Mouse (Mus musculus) T-helper 2 cell (primary cell): ENCODE data around the gene Mybpc3.

Experiments used
- in situ Hi-C: fragments of 300-600 bp; cut with MboI, MseI; formaldehyde crosslinking; loops from one replicate; pipeline ENCODE4 v1.15.1; 2025; ENCODE audit warnings: high pct_unique_total_duplicates

Mybpc3 gene

DNA sequence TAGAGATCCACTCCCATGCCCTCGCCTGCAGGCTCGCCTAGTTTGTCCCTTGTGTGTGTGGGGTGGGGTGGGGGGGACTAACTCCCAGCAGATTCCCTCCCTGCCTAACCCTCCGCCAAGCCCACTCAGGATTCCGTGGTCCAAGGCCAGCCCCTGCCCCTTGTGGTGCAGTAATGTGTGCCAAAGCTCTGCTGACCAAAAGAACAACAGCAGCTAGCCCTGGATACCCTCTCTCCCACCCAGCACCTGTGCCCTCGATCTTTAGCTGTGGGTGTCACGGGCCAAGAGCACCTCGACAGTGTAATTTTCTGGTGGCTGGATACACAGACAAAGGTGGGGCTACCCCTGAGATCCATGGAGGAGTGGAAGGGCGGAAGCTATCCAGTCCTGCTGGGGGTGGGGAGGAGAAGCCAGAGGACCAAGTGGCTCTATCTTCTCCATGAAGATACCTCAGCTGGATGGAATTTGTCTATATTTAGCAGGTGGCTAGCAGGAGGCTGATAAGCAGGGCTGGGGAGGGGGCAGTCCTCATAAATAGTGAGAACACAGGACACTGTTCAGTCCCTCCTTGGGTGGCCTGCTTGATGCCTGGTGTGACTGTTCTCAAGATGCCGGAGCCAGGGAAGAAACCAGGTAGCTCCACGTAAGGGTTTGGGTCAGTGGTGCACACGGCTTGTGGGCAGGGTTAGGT is at the start of gene Mybpc3:
Mybpc3 (plus strand) TSS at position 560 of the 691 bp plus-strand sequence.
- in situ Hi-C loops, result no loop called here

DNA sequence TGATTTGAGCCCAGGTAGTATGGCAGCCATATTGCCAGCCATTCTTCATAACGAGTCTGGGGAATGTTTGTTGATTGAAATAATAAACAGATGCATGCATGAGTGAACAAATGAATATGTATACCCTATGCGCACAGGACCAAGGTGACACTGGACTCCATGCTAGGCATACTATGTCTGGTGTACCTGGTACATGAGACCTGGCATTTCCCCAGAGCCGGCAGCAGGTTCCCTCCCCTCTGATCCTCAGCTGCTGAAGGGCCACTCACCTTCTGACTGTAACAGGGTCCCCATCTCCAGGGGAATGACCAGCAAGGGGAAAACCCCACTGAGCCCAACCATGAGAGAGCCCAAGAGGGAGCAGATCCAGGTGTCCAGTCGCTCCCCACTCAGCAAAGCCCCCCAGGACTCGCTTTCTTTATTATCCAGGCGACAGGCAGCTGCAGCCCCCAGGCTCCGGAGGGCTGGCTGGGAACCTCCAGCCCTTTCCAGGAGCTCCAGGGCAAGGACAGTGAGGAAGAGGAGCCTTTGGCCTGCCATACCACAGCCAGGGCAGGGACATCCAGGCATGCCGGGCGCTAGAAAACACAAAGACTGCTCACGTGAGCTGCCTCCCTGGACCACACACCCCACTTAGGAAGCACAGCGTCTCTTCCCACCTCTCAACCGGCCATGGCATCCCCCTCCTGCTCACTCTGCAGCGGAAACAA is 49.6 kb upstream of the Mybpc3 start:
- in situ Hi-C loops, result no loop called here

GRCm38 (mm10) chr2:91068872-91069165 is 49.1 kb upstream of the Mybpc3 start:
- in situ Hi-C loops, result no loop called here

DNA sequence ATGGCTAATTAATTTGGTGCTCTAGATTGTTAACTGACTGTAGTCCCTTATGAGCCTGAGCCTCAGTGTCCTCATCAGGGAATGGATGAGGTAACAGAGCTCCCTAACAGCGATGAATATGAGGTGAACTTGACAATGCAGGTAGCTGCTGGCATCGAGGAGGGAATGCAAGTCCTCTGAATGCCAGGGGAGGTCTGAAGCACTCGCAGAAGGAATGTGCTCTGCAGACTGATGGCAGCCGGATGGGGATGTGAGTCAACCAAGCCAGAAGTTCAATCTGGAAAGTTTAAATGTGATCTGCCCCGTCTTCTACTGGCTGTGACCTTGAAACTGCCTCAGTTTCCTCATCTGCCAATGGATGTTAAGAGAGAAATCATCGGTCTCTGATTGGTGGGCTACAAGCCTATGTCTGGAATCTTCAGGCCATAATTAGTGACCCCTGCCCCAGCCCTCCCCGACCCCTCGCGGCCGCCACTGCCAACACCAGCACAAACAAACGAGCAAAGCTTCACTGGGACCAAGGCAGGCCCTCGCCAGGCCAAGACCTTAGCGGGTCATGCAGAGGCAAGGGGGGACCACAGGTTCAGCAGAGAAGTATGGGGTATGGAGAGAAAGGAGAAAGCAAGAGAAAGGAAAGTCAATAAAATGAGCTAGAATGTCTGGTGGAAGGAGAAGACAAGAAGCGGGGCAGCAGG is 48.5 kb upstream of the Mybpc3 start:
- in situ Hi-C loops, result no loop called here

- in situ Hi-C loops, result loop anchor here (5.0 kb wide), 1 partner anchor 37 kb away; no protein-coding TSS in a partner anchor
Measured at GRCm38 (mm10) chr2:91070076-91070800, 47.7 kb upstream of the Mybpc3 start, which contains the start of gene Slc39a13. Slc39a13 (minus strand) TSS chr2:91070417.

DNA sequence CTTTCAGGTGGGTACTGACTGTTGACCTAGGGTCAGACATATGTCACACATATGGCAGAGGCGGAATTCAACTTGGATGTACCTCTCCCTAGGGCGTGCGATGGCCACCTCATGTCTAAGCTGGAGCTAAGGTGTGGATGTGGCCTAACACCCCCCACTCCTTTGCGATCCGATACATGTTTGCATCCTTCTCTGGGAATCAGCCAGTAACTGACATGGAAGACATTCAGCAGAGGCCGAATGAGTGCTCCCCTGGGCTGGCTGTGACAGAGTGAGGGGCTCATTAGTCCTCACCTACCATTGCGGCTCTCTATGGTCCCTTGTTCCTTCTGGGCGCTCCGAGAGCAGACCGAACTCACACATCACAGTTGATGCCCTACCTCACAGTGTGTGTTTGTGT is 46.9 kb upstream of the Mybpc3 start:
- in situ Hi-C loops, result loop anchor here (5.0 kb wide), 1 partner anchor 36 kb away; no protein-coding TSS in a partner anchor

DNA sequence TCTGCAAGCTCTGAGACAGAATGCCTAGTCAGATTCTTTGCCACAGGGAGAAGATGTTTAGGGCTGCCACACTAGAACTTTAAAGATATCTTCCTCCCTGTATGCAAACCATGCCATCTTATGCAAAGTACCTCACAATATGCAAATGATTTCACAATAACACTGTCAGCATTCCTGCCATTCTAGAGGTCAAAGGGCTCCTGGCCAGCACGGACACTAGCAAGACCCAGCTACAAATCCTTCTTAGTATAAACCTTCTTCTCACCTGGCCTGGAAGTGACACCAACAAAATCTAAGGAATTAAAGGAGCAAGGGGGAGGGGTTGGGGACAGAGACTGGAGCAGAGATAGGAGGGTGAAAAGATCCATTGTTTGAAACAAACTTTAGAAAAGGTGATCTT is 45.9 kb upstream of the Mybpc3 start:
- in situ Hi-C loops, result loop anchor here (5.0 kb wide), 1 partner anchor 35 kb away; no protein-coding TSS in a partner anchor

DNA sequence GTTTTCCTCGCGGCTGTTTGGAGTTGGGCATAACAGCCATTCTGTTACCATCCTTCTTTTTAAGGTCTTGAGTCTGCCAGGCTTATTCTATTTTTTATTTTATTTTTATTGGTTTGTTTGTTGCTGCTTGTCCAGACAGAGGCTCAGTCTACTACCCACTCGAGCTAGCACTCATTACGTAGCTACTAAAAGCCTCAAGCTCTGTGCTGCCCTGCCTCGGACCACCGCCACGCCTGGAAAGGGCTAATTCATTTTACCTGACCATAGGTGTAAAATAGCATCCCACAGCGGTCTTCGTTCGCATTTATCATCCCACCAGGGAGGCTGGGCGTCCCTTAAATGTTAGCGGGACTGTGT is 40.0 kb upstream of the Mybpc3 start:
- in situ Hi-C loops, result no loop called here

DNA sequence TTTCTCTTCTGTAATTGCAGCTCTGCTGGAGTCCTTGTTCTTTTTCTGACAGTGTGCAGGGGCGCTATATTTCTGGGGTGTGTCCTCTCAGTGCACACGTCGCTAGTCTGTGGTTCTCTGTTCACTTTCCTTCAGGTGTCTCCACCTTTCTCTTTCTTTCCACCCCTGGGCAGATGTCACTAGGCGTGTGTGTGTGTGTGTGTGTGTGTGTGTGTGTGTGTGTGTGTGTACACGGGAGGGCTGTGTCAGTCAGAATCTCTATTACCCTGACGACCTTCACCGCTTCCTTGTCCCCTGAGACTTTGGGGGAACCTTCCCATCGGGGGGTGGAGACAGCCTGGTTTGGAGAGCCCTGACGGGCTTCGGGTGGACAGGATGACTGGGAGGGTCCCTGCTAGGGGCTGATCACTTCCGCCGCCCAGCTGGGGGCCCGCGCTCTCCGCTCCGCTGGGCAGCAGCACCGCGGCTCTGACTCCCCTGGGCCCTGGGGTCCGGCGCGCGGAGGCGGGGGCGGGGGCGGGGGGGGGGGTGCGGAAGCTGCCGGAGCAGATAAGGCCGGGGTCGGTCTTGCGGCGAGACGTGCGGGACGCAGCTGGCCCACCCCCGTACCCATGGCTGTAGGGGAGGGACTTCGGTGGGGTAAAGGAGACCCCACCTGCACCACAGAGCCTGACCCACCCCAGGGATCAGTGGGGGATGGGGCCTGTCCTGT is 39.5 kb upstream of the Mybpc3 start:
- in situ Hi-C loops, result no loop called here

- in situ Hi-C loops, result no loop called here
Measured at GRCm38 (mm10) chr2:91079026-91079384, 38.9 kb upstream of the Mybpc3 start.

- in situ Hi-C loops, result no loop called here
Measured at GRCm38 (mm10) chr2:91080784-91081513, 37.0 kb upstream of the Mybpc3 start.

DNA sequence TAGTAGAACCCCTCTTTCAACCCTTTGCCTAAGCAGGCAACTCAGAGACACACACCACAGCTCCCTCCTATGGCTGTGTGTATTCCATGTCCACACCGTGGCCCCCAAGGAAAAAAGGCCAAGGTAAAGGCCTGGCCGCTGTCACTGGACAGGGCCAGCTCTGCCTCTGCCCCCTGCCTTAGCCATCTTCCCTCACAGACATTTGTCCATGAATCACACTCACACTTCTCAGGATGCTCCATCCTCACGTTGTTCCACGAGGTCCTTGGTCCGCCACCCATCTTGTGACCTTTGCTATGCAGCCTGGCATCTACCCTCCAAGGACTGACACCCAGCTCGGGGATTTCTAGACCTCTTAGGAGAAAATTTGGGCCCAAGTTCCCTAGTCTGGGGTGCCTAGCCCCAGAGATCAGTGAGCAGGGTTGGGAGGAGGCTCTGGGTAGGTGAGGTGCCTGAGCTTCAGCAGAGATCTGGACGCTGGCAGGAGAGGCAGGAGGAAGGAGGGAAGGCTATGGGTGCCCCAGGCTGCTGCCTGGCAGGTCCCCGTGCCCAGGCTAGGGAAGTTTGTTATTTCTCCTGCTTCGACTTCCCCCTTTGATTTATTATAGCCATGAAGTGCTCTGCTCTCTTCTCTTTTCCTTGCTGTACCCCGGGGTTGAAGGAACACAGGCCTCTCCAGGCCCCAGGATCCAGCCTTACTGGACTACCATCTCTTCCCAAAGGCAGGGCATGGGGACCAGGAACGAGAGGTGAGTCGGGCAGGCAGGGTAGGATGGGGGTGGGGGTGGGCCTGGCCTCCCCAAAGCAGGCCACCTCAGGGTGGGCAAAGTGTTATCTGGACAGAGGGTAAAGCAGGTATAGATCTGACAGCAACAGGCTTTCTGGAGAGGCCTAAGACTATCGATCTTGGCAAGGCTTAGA is 35.9 kb upstream of the Mybpc3 start, which contains the start of gene Spi1:
Spi1 (plus strand) TSS at position 616 of the 921 bp plus-strand sequence.
- in situ Hi-C loops, result no loop called here

- in situ Hi-C loops, result no loop called here
Measured at GRCm38 (mm10) chr2:91082844-91083243, 35.1 kb upstream of the Mybpc3 start.

- in situ Hi-C loops, result no loop called here
Measured at GRCm38 (mm10) chr2:91083366-91083940, 34.5 kb upstream of the Mybpc3 start.

DNA sequence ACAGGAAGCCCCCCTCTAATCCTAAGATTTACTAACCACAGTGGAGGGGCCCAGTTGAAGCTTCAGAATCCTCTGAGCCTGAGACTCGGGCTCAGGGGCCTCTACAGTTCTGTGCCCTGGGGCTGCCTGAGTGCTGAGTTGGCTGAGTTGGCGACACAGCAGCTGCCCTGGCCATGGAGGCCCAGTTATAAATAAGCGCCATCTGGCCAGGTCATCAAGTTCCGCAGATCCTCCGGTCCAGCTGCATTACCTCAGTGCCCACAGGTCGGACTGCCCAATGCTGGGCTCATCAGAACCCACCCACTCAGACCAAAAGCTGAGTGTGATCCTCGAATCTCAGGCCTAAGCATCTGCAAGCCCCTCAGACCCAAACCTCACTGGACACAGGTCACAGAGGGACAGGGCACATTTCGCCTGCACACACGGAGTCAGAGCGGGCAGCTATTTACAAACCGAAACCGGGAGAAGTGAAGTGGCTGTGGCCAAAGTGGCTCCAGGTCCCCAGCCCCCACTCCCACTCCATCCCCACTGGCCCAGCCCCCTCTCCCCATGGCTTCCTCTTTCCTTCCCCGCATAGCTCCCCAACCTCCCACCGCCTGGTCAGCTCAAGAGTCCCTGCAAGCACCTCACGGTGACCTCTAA is 33.6 kb upstream of the Mybpc3 start:
- in situ Hi-C loops, result no loop called here

GRCm38 (mm10) chr2:91085494-91086391 is 32.2 kb upstream of the Mybpc3 start:
- in situ Hi-C loops, result no loop called here

DNA sequence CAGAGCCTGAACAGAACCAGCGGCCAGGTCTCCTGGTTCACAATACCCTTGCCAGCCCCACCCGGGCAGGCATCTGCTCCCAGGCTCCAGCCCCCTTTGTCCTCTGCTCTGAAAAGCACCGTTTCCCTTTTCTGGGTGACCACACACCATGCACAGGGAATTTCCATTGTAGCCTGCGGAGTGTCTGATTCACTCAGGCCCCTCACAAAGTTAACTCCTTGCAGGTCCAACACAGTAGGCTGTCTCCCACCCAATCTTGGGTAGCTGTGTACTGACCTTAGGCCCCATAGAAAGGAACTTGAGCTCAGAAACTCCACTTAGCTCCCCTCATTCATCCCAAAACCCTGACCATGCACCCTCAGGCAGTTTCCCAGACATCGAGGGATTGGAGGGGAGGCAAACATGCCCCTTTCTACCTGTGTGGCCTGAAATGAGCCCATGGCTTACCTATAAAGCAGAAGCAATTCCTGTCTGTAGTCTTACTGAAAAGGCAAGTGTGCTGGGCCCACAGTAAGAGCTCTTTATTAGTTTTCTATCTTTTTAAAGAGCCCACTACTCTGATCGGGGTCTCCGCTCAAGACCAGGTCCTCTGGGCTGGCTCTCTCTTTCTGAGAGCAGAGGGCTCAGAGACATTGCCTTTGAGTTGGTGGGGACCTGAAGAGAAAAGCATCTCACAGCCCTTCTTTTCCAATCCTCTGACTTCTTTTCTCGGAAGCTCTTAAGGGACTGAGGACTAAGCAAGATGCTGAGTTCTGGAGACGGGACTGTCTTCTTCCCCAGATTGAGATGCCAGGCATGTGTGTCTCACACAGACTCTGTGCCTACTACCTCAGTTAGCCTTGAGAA is 31.3 kb upstream of the Mybpc3 start:
- in situ Hi-C loops, result no loop called here
